In the genomic region with DNA sequence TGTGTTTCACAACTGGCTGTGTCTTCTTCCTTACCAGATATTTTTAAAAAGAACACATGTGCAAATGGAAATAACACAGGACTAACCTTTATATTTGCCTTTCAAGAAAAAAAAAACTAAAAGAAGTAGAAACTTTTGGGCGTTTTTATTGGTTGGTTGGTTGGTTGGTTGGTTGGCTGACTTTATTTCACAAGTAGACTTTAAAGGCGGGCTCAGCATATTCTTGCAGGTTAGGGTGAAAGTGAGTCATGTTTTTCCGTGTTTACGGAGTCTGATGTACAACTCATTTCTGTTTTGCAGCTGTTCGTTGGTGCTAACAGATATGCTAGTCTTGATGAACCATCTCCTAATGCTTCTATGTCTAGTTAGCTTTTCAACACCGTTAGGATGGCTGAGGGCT, we compare ENCODE assay signal across 14 mouse cellular contexts.
"Had no signal": no experiment of that assay in that cellular context is flagged by ENCODE, and none has a peak within 500 bp of the region (broad histone marks: within the 10 kb centered on the region; RNA-seq: fewer than 3 reads in every experiment).

No protein-coding gene starts in this region.

- H3K4me1 ChIP-seq: liver, embryonic 13.5 days had no signal

- H3K27ac ChIP-seq: kidney, postnatal 0 days; layer of hippocampus, adult 2 months; liver, embryonic 13.5 days; midbrain, embryonic 12.5 days; neural tube, embryonic 12.5 days; neural tube, embryonic 15.5 days had no signal

- DNase-seq: kidney, adult 18-20 months; kidney, postnatal 25 days; layer of hippocampus, adult 9-11 months; liver, embryonic 13.5 days; lung, adult 2 months; lung, postnatal 14 days; lung, postnatal 4 days; thymus, adult 18-20 months; thymus, postnatal 36 days had no signal

- H3K27me3 ChIP-seq: liver, embryonic 13.5 days; midbrain, embryonic 12.5 days; neural tube, embryonic 12.5 days; neural tube, embryonic 15.5 days had no signal

- H3K9me3 ChIP-seq: liver, embryonic 13.5 days; midbrain, embryonic 12.5 days; neural tube, embryonic 12.5 days; neural tube, embryonic 15.5 days had no signal

- H3K9ac ChIP-seq: liver, embryonic 13.5 days; midbrain, embryonic 12.5 days; neural tube, embryonic 12.5 days; neural tube, embryonic 15.5 days had no signal

- H3K4me2 ChIP-seq: liver, embryonic 13.5 days; midbrain, embryonic 12.5 days; neural tube, embryonic 12.5 days; neural tube, embryonic 15.5 days had no signal

- H3K36me3 ChIP-seq: liver, embryonic 13.5 days; midbrain, embryonic 12.5 days; neural tube, embryonic 12.5 days; neural tube, embryonic 15.5 days had no signal

- H3K4me3 ChIP-seq: layer of hippocampus, adult 2 months; liver, embryonic 13.5 days; midbrain, embryonic 12.5 days; neural tube, embryonic 12.5 days; neural tube, embryonic 15.5 days had no signal
